Mouse (Mus musculus) cerebellum, adult 2 months (tissue): ENCODE measurements around the gene Catip. TPM values are rescaled to one million over a fixed set of nuclear protein-coding genes. Genes with fewer than 3 reads are reported as not detected.

Experiments used
- DNase-seq, 2 experiments: peaks; one replicate each; pipeline ENCODE4 v3.0.0; 2021
- H3K27ac ChIP-seq: fragments of 200-500 bp; 2 replicates; pipeline ENCODE4 v1.5.1; 2012; ENCODE audit warnings: low read length, control low read depth, inconsistent platforms; ENCODE audit not compliant: insufficient read depth
- H3K27me3 ChIP-seq: fragments of 200-500 bp; 2 replicates; pipeline ENCODE4 v1.6.1; 2012; ENCODE audit warnings: inconsistent platforms, mild to moderate bottlenecking, low read length, moderate library complexity; ENCODE audit not compliant: control insufficient read depth, insufficient read depth
- H3K4me1 ChIP-seq: fragments of 200-500 bp; 2 replicates; pipeline ENCODE4 v1.6.1; 2011; ENCODE audit warnings: low read length; ENCODE audit not compliant: control insufficient read depth, insufficient read depth
- H3K4me3 ChIP-seq: fragments of 200-500 bp; replicated peaks from 2 replicates; pipeline ENCODE3; 2011; ENCODE audit warnings: mild to moderate bottlenecking, low read depth, low read length, control low read depth; ENCODE audit not compliant: insufficient read depth
- CTCF ChIP-seq: fragments of 200-500 bp; IDR thresholded peaks from 2 replicates; pipeline ENCODE4 v1.5.1; 2011; ENCODE audit warnings: low read depth, mild to moderate bottlenecking, control low read depth, low read length, moderate library complexity, borderline replicate concordance; ENCODE audit not compliant: insufficient read depth
- POLR2A ChIP-seq: fragments of 200-500 bp; IDR thresholded peaks from 2 replicates; pipeline ENCODE4 v1.6.1; 2011; ENCODE audit warnings: low read length, control low read depth, borderline replicate concordance; ENCODE audit not compliant: insufficient read depth
- WGBS: fragments of 180-500 bp; shearing (Covaris S2); methylation state at CpG from one replicate; pipeline ENCODE4 v1.1.7; 2018; 5-methylcytosine and 5-hydroxymethylcytosine counted together
- polyA plus RNA-seq: library from polyadenylated mRNA; depleted of rRNA; stranded (reverse); fragments of >200 nt; gene quantifications from 2 replicates; pipeline ENCODE4 v1.2.3, GENCODE M21; 2012; rRNA removed

Gene Catip
- polyA plus RNA-seq, 1 experiment = 2.1 TPM

DNA sequence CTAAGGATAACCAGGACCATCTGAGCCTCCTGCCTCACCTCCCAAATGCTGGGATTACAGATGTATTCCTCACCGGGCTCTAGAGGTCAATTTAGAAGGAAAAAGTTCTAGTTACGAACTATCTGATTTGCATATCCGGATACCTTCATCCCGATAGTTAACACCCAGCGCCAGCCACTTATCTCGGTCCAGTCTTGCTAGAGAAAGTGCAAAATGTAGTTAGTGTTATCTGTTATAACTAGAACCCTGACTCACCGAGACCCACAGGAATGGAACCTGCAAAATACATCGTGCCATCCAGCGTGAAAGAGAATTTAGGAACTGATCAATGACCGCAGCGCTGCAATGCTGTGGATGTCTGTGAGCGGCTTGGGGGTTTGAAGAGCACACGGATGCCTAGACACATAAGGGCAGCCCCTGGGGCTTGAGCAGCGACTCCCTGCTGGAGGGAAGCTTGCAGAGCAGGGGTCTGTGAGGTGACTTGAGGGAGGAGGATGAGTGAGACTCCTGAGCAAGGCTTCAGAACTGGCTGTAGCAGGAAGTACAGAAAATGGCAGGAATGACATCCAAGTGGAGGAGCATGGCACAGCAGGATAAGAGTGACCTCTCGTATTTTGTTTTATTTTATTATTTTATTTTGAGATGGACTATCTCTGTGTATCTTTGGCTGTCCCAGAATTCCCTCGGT, 39.3 kb downstream of the Catip start:
- DNase-seq = no peak
- H3K4me1 ChIP-seq = no peaks in the 10 kb centered on the region
- 54% methylated on average over 16 of the region's 16 CpGs for WGBS
- no peak overlapping the region for H3K4me3 ChIP-seq
- H3K27ac ChIP-seq = no peak overlapping the region
- TF ChIP-seq CTCF = no peak
- H3K27me3 ChIP-seq = no peaks in the 10 kb centered on the region

DNA sequence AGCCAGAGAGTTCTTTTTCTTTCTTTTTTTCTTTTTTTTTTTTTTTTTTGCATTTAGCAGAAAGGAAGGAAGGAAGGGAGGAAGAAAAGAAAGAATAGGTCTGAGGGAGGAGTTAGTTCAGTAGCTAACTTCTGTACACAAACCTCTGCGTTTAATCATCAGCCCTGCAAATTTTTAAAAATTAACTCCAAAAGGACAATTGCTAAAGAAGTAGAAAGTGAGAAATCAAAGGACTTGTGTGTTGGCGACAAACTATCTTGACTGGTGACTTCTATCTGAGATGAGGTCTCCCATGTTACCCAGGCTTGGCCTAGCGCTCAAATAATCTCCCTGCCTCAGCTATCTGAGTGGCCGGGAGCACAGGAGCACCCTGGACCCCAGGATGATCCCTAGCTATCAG, 42.3 kb downstream of the Catip start:
- Histone ChIP-seq H3K4me1 (no peaks in the 10 kb centered on the region), H3K27ac (no peak overlapping the region), H3K4me3 (no peak overlapping the region), H3K27me3 (no peaks in the 10 kb centered on the region)
- no peak for DNase-seq
- TF ChIP-seq CTCF (no peak), POLR2A (no peak)
- WGBS = 91% methylated on average over 4 of the region's 4 CpGs

DNA sequence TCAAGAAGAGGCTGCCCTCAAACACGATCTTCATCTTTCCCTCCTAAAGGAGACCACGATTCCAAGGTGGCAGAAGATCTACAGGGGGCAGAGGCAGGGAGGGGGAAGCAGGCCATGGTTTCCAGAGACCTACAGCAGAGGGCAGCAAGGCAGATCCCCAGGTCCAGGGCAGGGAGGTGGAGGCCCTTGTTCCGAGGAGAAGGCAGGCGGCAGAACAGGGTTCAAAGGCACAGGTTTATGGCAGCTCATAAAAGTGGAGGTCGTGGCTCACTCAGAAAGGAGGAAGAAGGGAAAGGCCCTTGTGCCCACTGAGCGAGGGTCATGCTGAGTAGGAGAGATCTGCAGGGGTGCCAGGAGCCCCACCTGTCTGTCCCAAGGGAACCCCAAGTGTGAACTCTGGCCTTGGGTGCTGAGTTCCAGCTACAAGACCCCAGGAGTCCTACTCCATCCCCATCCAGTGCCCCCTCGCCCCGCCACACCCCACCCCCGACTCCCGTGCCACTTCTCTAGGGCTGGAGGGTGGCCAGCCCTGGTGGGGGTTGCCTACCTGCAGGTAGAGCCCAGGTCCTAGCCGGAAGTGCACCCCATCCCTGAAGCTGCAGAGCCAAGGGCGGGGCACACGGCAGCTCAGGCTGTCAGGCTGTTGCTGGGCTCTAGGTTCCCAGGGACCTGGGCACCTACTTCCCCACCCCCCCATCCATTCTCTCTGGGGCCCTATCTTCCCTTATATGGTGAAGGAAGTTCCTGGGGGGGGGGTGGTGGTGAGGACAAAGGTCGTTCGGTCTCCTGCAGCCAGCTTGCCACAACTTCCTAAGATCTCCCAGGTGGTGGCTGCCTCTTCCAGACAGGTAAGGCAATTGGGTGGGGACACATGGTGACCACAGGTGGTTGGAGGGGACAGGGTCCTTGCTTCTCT, 46.9 kb downstream of the Catip start, which contains the start of gene Vil1:
Gene Vil1 (plus strand): TSS at position 788 of the 916 bp plus-strand sequence.
- Histone ChIP-seq H3K4me3 (no peak within 1 kb of the TSS), H3K27ac (no peak within 1 kb of the TSS), H3K4me1 (no peaks in the 10 kb centered on the region), H3K27me3 (no peaks in the 10 kb centered on the region)
- 59% methylated on average over 12 of the region's 15 CpGs for WGBS
- DNase-seq = no peak
- no peak for TF ChIP-seq POLR2A
- TF ChIP-seq CTCF = no peak

- Histone ChIP-seq H3K4me3 (no peak overlapping the region), H3K4me1 (no peaks in the 10 kb centered on the region), H3K27me3 (no peaks in the 10 kb centered on the region), H3K27ac (no peak overlapping the region)
- DNase-seq = no peak
- WGBS = 59% methylated on average over 2 of the region's 2 CpGs
- TF ChIP-seq POLR2A (no peak), CTCF (no peak)
These were observed 49.9 kb downstream of the Catip start for GRCm38 (mm10) chr1:74411753-74412325.

- Histone ChIP-seq H3K27ac (no peak overlapping the region), H3K4me1 (no peaks in the 10 kb centered on the region), H3K27me3 (no peaks in the 10 kb centered on the region), H3K4me3 (no peak overlapping the region)
- TF ChIP-seq POLR2A (no peak), CTCF (no peak)
- no peak for DNase-seq
- 85% methylated on average over 8 of the region's 8 CpGs for WGBS
These were observed 50.8 kb downstream of the Catip start for GRCm38 (mm10) chr1:74412711-74413110.

DNA sequence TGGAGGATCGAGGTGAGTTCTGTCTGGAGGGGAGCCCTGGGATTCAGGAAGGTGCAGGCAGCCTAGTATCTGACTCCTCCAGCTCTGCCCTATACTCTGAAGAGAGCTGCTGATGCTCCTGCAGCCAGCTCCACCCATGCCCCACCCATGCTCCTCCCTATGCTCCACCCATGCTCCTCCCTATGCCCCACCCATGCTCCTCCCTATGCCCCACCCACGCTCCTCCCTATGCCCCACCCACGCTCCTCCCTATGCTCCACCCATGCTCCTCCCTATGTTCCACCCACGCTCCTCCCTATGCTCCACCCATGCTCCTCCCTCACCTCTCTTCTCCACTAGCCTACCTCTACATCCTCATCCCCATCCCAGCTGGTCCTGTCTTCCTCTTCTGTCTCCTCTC, 53.2 kb downstream of the Catip start:
- no peak overlapping the region for H3K4me3 ChIP-seq
- no peak for TF ChIP-seq CTCF
- no peak for TF ChIP-seq POLR2A
- DNase-seq = peak in 1 of 2 experiments; percentile 47
- 0 out of 2 replicates have a peak, but pooled peaks cover 3% of the 10 kb centered on the region for H3K4me1 ChIP-seq
- no peaks in the 10 kb centered on the region for H3K27me3 ChIP-seq
- 51% methylated on average over 4 of the region's 4 CpGs for WGBS
- no peak overlapping the region for H3K27ac ChIP-seq

Other genes starting within 250 kb of the Catip start
- 23.4 and 25.1 TPM in 2 replicates for gene Tns1, start 237.7 kb upstream of the Catip start, polyA plus RNA-seq
- gene Rufy4, start 236.6 kb upstream of the Catip start, polyA plus RNA-seq = 0.17 and 0.18 TPM in 2 replicates
- gene Cxcr2, start 208.1 kb upstream of the Catip start, polyA plus RNA-seq = 0.15 TPM in 1 of 2 replicates, not detected in the other
- gene Cxcr1, start 167.5 kb upstream of the Catip start, polyA plus RNA-seq = not detected in 2 replicates
- gene Arpc2, start 126.0 kb upstream of the Catip start, polyA plus RNA-seq = 146 and 151 TPM in 2 replicates
- not detected in 2 replicates for gene Gpbar1, start 83.6 kb upstream of the Catip start, polyA plus RNA-seq
- 186 and 198 TPM in 2 replicates for gene Aamp, start 77.4 kb upstream of the Catip start, polyA plus RNA-seq
- gene Pnkd, start 77.2 kb upstream of the Catip start, polyA plus RNA-seq = 185 and 201 TPM in 2 replicates
- 56.1 and 58.2 TPM in 2 replicates for gene Tmbim1, start 56.5 kb upstream of the Catip start, polyA plus RNA-seq
- gene Slc11a1, start 13.1 kb downstream of the Catip start, polyA plus RNA-seq = 4.7 and 5.6 TPM in 2 replicates
- gene Ctdsp1, start 29.4 kb downstream of the Catip start, polyA plus RNA-seq = 35.7 and 37.2 TPM in 2 replicates
- 0.39 and 0.59 TPM in 2 replicates for gene Vil1, start 47.3 kb downstream of the Catip start, polyA plus RNA-seq
- 28.4 and 28.5 TPM in 2 replicates for gene Cnot9, start 143.9 kb downstream of the Catip start, polyA plus RNA-seq
- 28.1 and 29.0 TPM in 2 replicates for gene Plcd4, start 180.8 kb downstream of the Catip start, polyA plus RNA-seq
- 11.7 and 12.5 TPM in 2 replicates for gene Usp37, start 182.2 kb downstream of the Catip start, polyA plus RNA-seq
- gene Zfp142, start 226.1 kb downstream of the Catip start, polyA plus RNA-seq = 26.8 and 30.1 TPM in 2 replicates
- 26.7 and 28.9 TPM in 2 replicates for gene Bcs1l, start 226.2 kb downstream of the Catip start, polyA plus RNA-seq
- gene Rnf25, start 239.3 kb downstream of the Catip start, polyA plus RNA-seq = 145 and 146 TPM in 2 replicates
- gene Stk36, start 239.3 kb downstream of the Catip start, polyA plus RNA-seq = 4.7 and 6.2 TPM in 2 replicates